Mouse (Mus musculus): ENCODE measurements at regions not wholly inside any gene's neighbourhood (a gene's known extent, or its start where the extent isn't known, plus 50 kb on each side); places are given as distances from the start of the nearest gene placed in this dataset.

DNA sequence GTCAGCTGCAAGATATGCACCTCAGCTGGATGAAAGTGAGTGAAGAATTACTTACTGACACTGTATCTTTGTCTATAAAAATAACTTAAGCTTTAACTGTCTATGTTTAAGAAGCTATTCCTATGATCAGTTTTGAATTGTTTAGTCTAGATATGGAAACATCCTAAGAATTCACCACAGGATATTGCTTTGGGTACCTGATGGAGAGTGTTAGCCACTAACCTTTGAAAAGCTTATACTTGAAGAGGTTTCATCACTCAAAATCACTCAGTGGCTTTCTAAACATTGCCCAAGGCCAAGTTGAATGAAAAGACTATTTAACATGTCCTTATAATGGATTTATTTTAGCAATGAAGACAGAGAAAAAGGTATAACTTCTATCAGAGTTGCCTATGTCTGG, 111.6 kb upstream of the Kcnab1 start:
- no peak for ATAC-seq (ENCODE audit: low FRiP score)

DNA sequence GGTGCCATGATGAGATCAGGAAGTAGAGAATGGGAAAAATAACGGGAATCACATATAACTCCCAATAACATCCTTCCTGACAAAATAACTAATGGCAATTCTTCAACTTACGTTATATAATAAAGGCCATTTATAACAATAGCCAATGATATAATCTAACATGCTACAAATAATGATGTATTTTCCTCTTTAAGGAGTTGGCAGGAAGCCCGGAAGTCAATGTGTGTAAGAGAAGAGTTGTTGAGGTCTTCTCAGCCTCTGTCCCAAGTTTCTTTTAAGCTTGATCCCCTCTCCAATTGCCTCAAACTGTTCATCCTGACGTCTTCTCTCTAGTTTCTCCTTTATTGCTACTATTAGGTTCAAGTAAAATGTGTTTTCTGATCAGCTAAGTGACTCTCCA, 108.1 kb upstream of the Kcnab1 start:
- no peaks in the 10 kb centered on the region for H3K27me3 ChIP-seq (ENCODE audit: control insufficient read depth, insufficient read depth, low read length)
- no peaks in the 10 kb centered on the region for H3K36me3 ChIP-seq (replicated peaks; ENCODE audit: control insufficient read depth, insufficient read depth)
- H3K4me2 ChIP-seq (replicated peaks), result no peak overlapping the region
- WGBS, result 72% methylated on average over 4 of the region's 4 CpGs
- H3K4me1 ChIP-seq (replicated peaks; ENCODE audit: control insufficient read depth, insufficient read depth, low read length), result no peaks in the 10 kb centered on the region
- no peak overlapping the region for H3K9ac ChIP-seq
- ATAC-seq (ENCODE audit: low FRiP score) (no peak), DNase-seq (ENCODE audit: low spot score) (no peak)
- H3K4me3 ChIP-seq (replicated peaks; ENCODE audit: low read length), result no peak overlapping the region
- H3K27ac ChIP-seq, result no peak overlapping the region
- H3K9me3 ChIP-seq (ENCODE audit: control insufficient read depth, low read length), result no peaks in the 10 kb centered on the region

More for the DNA sequence above, 111.6 kb upstream of the Kcnab1 start:
- Histone ChIP-seq H3K4me3 (replicated peaks; ENCODE audit: low read length) (no peak overlapping the region), H3K27ac (no peak overlapping the region), H3K27me3 (ENCODE audit: control insufficient read depth, insufficient read depth, low read length) (no peaks in the 10 kb centered on the region), H3K9me3 (ENCODE audit: control insufficient read depth, low read length) (no peaks in the 10 kb centered on the region), H3K4me1 (replicated peaks; ENCODE audit: control insufficient read depth, insufficient read depth, low read length) (no peaks in the 10 kb centered on the region), H3K4me2 (replicated peaks) (no peak overlapping the region), H3K9ac (no peak overlapping the region), H3K36me3 (replicated peaks; ENCODE audit: control insufficient read depth, insufficient read depth) (no peaks in the 10 kb centered on the region)
- DNase-seq (ENCODE audit: low spot score), result no peak

DNA sequence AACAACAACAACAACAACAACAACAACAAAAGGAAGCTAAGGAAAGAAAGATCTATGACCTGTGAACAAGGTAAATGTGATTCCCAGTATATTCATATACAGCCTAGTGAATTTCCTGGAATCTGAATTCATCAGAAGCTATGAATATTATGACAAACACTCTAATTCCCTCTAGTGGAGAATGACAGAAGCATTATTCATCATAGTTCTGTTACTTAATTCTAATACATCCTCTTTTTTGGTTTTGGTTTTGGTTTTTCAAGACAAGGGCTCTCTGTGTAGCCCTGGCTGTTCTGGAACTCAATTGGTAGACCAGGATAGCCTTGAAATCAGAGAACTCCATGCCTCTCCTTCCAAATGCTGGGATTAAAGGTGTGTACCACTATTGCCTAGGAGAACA, 106.6 kb upstream of the Kcnab1 start:
- ATAC-seq (ENCODE audit: low FRiP score), result no peak

DNA sequence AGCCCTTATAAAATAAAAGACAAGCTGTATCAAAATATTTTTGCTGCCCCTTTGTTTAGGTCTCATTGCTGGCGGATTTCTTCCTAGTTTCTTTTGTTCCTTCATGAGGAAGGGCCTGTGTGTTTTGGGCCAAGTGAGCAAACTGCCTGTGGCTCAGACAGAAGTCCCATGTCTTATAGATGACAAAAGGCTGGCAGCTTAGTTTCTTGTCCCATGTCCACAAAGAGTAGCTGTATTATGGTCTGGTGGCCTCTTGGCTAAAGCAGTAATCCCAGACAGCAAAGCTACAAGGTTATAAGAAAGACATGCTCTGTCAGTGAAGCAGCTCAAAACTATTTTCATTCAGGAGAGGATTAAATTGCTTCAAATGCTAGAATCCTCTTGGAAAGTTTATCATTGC, 103.1 kb upstream of the Kcnab1 start:
- no peaks in the 10 kb centered on the region for H3K36me3 ChIP-seq (replicated peaks; ENCODE audit: control insufficient read depth, insufficient read depth)
- H3K9me3 ChIP-seq (ENCODE audit: control insufficient read depth, low read length), result no peaks in the 10 kb centered on the region
- DNase-seq (ENCODE audit: low spot score) (no peak), ATAC-seq (ENCODE audit: low FRiP score) (no peak)
- no peaks in the 10 kb centered on the region for H3K4me1 ChIP-seq (replicated peaks; ENCODE audit: control insufficient read depth, insufficient read depth, low read length)
- H3K27me3 ChIP-seq (ENCODE audit: control insufficient read depth, insufficient read depth, low read length), result no peaks in the 10 kb centered on the region
- WGBS, result 70% methylated on average over 1 of the region's 1 CpGs
- H3K4me2 ChIP-seq (replicated peaks), result no peak overlapping the region
- H3K9ac ChIP-seq, result no peak overlapping the region
- H3K27ac ChIP-seq, result no peak overlapping the region
- no peak overlapping the region for H3K4me3 ChIP-seq (replicated peaks; ENCODE audit: low read length)

More for the DNA sequence above, 106.6 kb upstream of the Kcnab1 start:
- H3K4me1 ChIP-seq (replicated peaks; ENCODE audit: control insufficient read depth, insufficient read depth, low read length), result no peaks in the 10 kb centered on the region
- H3K4me2 ChIP-seq (replicated peaks), result no peak overlapping the region
- no peaks in the 10 kb centered on the region for H3K9me3 ChIP-seq (ENCODE audit: control insufficient read depth, low read length)
- no peak overlapping the region for H3K4me3 ChIP-seq (replicated peaks; ENCODE audit: low read length)
- H3K27ac ChIP-seq, result no peak overlapping the region
- H3K36me3 ChIP-seq (replicated peaks; ENCODE audit: control insufficient read depth, insufficient read depth), result no peaks in the 10 kb centered on the region
- H3K27me3 ChIP-seq (ENCODE audit: control insufficient read depth, insufficient read depth, low read length), result no peaks in the 10 kb centered on the region
- no peak overlapping the region for H3K9ac ChIP-seq
- DNase-seq (ENCODE audit: low spot score), result no peak

DNA sequence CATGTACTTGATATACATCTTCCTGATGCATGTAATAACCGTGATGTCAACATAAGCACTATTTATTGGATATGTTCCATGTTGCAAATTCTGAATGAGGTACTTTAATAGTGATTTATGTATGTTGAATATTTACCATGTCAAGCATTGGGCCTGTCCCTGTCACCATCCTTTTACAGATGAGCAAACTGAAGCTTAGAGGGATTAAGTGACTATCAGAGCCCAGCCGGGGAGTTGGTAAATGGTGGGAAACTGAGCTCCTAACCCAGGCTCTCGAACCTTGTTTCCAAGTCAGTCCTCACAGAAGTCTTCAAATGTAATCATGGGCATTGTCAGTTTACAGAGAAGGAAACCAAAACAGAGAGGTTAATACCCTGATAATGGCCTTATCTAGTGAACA, 102.6 kb upstream of the Kcnab1 start:
- Histone ChIP-seq H3K4me3 (replicated peaks; ENCODE audit: low read length) (no peak overlapping the region), H3K4me2 (replicated peaks) (no peak overlapping the region), H3K27me3 (ENCODE audit: control insufficient read depth, insufficient read depth, low read length) (no peaks in the 10 kb centered on the region), H3K4me1 (replicated peaks; ENCODE audit: control insufficient read depth, insufficient read depth, low read length) (no peaks in the 10 kb centered on the region), H3K27ac (no peak overlapping the region), H3K9me3 (ENCODE audit: control insufficient read depth, low read length) (no peaks in the 10 kb centered on the region), H3K36me3 (replicated peaks; ENCODE audit: control insufficient read depth, insufficient read depth) (no peaks in the 10 kb centered on the region), H3K9ac (no peak overlapping the region)
- ATAC-seq (ENCODE audit: low FRiP score), result no peak
- WGBS, result 76% methylated on average over 3 of the region's 3 CpGs
- DNase-seq (ENCODE audit: low spot score), result no peak

DNA sequence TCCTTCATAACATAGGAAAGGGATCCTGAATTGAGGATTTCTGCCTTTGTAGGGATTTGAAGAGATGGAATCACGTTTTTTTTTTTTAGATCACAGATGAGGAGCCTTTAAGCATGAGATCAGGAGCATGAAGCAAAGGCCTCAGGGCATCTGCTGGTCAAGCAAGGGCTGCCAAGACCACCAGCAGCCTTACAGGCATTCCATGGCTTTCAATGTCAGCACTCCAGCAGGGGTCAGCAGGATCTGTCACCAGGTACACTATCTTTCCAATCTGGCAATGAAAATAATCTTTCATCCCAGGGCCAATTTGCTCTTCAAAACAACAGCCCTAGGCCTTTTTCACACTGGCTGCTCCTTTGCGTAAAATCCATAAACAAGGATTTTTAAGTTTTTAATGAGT, 85.3 kb upstream of the Kcnab1 start:
- Histone ChIP-seq H3K4me2 (replicated peaks) (no peak overlapping the region), H3K4me1 (replicated peaks; ENCODE audit: control insufficient read depth, insufficient read depth, low read length) (no peaks in the 10 kb centered on the region), H3K4me3 (replicated peaks; ENCODE audit: low read length) (no peak overlapping the region), H3K36me3 (replicated peaks; ENCODE audit: control insufficient read depth, insufficient read depth) (no peaks in the 10 kb centered on the region), H3K9ac (no peak overlapping the region), H3K27me3 (ENCODE audit: control insufficient read depth, insufficient read depth, low read length) (no peaks in the 10 kb centered on the region), H3K9me3 (ENCODE audit: control insufficient read depth, low read length) (no peaks in the 10 kb centered on the region), H3K27ac (no peak overlapping the region)
- ATAC-seq (ENCODE audit: low FRiP score) (no peak), DNase-seq (ENCODE audit: low spot score) (no peak)
- WGBS, result 71% methylated on average over 2 of the region's 2 CpGs

DNA sequence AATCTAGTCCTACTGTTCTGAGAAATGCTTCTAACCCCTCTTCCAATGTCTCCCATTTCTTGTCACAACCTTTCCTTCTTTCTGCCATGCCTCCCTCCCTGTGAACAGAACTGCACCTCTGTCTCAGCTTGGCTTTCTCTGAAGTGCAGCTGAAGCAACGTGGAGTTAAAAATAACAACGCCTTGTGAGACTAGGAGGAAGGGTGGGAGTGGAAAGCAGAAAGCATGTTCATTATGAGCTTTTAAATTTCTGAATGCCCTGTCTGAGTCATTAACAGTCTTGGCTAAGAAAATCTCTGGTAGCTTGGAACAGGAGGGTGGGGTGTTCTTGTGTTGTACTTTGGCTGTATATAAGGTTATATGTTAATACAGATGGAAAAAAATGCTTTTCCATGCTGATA, 71.6 kb upstream of the Kcnab1 start:
- Histone ChIP-seq H3K27ac (no peak overlapping the region), H3K4me1 (replicated peaks; ENCODE audit: control insufficient read depth, insufficient read depth, low read length) (no peaks in the 10 kb centered on the region), H3K27me3 (ENCODE audit: control insufficient read depth, insufficient read depth, low read length) (no peaks in the 10 kb centered on the region), H3K9ac (no peak overlapping the region), H3K9me3 (ENCODE audit: control insufficient read depth, low read length) (no peaks in the 10 kb centered on the region), H3K4me3 (replicated peaks; ENCODE audit: low read length) (no peak overlapping the region), H3K36me3 (replicated peaks; ENCODE audit: control insufficient read depth, insufficient read depth) (no peaks in the 10 kb centered on the region), H3K4me2 (replicated peaks) (no peak overlapping the region)
- 83% methylated on average over 2 of the region's 2 CpGs for WGBS
- DNase-seq (ENCODE audit: low spot score), result no peak
- no peak for ATAC-seq (ENCODE audit: low FRiP score)

DNA sequence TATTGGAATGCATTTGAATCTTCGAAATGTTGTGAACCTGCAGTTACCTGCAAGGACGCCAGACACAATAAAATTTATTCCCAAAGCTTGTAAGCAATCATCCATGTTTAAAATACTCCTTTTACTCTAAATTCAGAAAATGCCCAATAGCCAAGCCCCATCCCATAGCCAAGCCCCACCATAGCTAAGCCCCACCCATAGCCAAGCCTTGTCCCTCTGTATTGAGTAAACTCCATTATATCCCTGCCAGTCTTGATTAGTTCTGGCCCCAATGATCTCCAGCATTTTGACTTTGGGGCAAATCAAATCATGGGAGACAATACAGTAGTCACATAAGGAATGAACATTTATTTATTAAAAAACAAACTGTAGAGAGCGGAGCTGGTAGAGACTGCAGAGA, 61.3 kb upstream of the Kcnab1 start:
- Histone ChIP-seq H3K27ac (no peak overlapping the region), H3K4me3 (replicated peaks; ENCODE audit: low read length) (no peak overlapping the region), H3K9ac (no peak overlapping the region), H3K9me3 (ENCODE audit: control insufficient read depth, low read length) (no peaks in the 10 kb centered on the region), H3K27me3 (ENCODE audit: control insufficient read depth, insufficient read depth, low read length) (no peaks in the 10 kb centered on the region), H3K4me2 (replicated peaks) (no peak overlapping the region), H3K36me3 (replicated peaks; ENCODE audit: control insufficient read depth, insufficient read depth) (no peaks in the 10 kb centered on the region), H3K4me1 (replicated peaks; ENCODE audit: control insufficient read depth, insufficient read depth, low read length) (no peaks in the 10 kb centered on the region)
- no peak for DNase-seq (ENCODE audit: low spot score)
- WGBS, result 87% methylated on average over 3 of the region's 3 CpGs
- no peak for ATAC-seq (ENCODE audit: low FRiP score)

DNA sequence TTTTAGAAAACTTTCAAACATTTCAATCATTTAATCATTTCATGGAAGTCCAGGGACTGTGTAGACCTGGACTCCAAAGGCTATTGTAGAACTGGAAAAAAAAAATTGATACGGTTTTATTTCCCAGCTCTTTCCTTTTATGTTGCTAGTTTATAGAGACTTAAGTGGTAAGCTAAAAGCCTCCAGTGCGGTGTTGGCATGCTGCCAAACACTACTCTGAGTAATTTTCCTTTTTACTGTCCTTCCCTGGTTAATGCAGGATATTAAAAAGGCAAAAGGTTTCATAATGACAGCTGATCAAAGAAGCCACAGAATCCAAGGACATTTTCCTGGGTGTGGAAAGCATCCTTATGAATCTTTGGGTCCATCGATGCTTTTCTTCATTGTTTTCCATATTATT, 53.8 kb upstream of the Kcnab1 start:
- no peak overlapping the region for H3K4me2 ChIP-seq (replicated peaks)
- DNase-seq (ENCODE audit: low spot score) (peak; percentile 59), ATAC-seq (ENCODE audit: low FRiP score) (no peak)
- H3K4me1 ChIP-seq (replicated peaks; ENCODE audit: control insufficient read depth, insufficient read depth, low read length), result no peaks in the 10 kb centered on the region
- no peaks in the 10 kb centered on the region for H3K27me3 ChIP-seq (ENCODE audit: control insufficient read depth, insufficient read depth, low read length)
- H3K27ac ChIP-seq, result no peak overlapping the region
- no peaks in the 10 kb centered on the region for H3K9me3 ChIP-seq (ENCODE audit: control insufficient read depth, low read length)
- no peaks in the 10 kb centered on the region for H3K36me3 ChIP-seq (replicated peaks; ENCODE audit: control insufficient read depth, insufficient read depth)
- WGBS, result 62% methylated on average over 3 of the region's 3 CpGs
- no peak overlapping the region for H3K4me3 ChIP-seq (replicated peaks; ENCODE audit: low read length)
- H3K9ac ChIP-seq, result no peak overlapping the region
